Mouse (Mus musculus) NIH3T3 (cell line): ENCODE data around the gene Tmem160.

ENCODE experiments used
- DNase-seq: peaks from one replicate; pipeline ENCODE4 v3.0.0-alpha.2; 2012; ENCODE audit warnings: low read depth

Tmem160 gene

GRCm38 (mm10) chr7:16452587-16453073, at the start of gene Tmem160:
Gene Tmem160, plus strand, starts transcription at chr7:16452779.
- DNase-seq, result peak; percentile 94

DNA sequence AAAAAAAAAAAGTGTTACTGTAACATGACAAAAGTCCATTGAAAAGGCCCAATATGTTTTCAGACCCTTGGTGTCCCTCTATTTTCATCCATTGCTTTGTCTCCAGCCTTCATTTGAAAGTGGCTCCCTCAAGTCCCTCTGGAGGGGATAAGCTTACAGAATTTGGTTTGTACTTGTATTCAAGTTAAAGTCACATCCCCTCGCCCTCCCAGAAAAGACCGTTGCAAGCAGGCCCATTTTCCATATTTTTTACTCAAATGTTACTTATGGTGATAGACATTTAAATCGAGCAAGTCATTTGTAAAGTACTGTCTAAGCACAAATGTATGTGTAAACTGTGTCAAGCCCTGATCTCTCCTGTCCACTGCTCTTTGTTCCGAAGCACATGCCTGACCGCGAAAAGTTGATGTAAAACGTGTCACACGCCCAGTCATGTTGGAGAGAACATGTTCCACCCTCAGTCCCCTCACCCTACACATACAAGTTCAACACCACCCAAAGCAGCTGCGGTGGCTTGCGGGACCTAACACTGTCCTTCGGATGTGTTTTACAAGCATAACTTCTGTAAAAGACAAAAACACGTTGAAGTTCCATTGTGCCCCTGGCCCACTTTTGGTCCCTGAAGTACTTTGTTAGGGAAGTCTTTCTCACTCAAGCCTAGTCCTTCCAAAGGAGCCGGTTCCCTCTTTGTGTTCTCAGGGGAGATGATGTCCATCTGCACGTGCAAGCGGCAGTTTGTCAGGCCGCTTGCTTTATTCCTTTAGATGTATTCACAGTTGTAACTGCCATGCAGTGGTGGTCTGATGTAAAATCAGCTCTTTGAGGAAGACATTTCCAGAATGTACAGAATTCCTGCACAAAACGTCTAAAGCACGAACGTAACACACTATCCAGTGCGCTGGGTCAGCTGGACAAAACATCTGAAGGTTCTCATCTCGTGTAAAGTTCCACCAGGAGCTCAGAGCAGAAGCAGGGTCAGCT, 49.3 kb upstream of the Tmem160 start:
- DNase-seq, result peak; percentile 40

GRCm38 (mm10) chr7:16404315-16405072, 48.1 kb upstream of the Tmem160 start:
- DNase-seq, result peak; percentile 18

DNA sequence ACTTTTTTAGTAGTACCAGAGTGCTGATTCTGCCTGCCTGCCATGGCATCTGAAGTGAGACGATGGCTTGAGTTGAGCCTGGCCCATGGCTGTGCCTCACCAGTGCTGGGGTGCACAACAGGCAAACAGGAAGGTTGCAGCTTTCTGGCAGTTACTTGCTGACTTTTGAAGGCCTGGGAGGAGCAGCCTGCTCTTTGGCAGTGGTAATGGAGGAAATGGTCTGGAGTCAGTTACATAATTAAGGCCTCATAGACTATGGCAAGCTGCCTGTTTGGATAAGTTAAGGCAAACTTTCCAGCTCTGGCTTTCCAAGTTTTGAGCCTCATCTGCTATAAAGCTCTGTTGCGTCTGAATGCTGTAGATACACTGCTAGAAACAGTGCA, 47.5 kb upstream of the Tmem160 start:
- peak; percentile 83 for DNase-seq

GRCm38 (mm10) chr7:16405516-16406351, 46.8 kb upstream of the Tmem160 start:
- DNase-seq, result peak; percentile 93

- DNase-seq, result no peak
Measured at GRCm38 (mm10) chr7:16406978-16407377, 45.6 kb upstream of the Tmem160 start.

DNA sequence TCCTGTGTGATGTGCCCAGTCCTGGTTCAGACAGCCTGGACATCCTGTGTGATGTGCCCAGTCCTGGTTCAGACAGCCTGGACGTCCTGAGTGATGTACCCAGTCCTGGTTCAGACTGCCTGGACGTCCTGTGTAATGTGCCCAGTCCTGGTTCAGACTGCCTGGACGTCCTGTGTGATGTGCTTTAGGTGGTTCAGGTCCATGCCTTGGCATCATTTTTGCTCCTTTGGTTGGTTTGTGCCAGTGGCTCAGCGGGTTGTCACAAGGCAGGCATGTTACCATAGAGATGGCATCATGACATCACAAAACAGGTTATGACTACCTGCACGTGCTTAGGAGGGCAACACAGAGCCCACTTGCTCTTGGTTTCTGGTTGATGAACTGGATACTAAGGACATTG, 41.5 kb upstream of the Tmem160 start:
- DNase-seq, result no peak

DNA sequence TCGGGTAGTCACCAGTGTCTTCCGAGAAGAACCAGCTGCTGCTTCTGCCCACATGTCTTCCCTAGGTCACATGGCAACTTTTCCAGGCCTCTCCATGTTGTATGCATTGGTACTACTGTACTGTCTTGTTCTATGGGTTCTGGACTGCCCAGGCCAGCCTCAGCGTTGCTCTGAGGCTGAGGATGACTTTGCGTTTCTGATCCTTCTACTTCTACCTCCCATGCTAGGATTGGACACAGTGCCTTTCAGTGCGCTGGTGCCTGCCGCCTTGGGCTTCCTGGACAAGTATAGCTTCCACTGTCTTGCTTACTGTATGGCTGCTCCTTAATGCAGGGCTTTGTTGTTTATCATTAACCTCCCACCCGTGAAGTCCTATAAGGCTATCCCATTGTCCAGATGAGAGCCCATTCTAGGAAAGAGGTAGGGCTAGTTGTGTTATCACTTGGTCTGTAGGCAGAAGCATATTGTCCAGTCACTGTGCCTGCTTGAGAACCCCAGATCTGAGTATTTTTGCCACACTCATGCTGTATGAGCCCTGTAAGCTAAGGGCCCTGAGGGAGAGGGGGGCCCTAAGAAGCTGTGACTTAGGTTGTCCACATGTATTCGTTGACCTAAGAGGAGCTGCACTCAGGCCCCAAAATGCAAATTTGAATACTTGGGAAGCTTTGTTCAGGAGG, 40.2 kb upstream of the Tmem160 start:
- no peak for DNase-seq

DNA sequence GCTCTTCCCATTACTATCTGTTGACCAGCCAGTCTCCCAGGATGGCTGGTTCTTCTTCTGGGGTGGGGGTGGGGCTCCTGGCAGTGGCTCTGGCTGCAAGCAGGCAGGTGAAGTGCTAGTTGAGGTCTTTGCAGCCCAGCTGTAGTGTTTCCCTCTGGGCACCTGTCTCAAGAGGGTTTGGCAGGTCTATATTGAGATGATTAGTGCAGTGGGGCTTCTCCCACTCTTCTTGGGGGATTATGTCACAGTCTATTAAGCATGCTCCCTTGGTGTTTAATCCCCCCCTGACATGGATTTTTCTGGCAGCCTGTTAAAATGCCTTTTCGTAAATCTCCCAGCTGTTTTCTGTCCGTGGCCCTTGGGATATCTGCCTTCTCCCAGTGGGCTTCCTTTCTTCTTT, 39.6 kb upstream of the Tmem160 start:
- no peak for DNase-seq

GRCm38 (mm10) chr7:16415426-16415825, 37.2 kb upstream of the Tmem160 start:
- no peak for DNase-seq

- DNase-seq, result no peak
Measured at GRCm38 (mm10) chr7:16417141-16417771, 35.3 kb upstream of the Tmem160 start.

GRCm38 (mm10) chr7:16418713-16419112, 33.9 kb upstream of the Tmem160 start:
- DNase-seq, result peak; percentile 74

DNA sequence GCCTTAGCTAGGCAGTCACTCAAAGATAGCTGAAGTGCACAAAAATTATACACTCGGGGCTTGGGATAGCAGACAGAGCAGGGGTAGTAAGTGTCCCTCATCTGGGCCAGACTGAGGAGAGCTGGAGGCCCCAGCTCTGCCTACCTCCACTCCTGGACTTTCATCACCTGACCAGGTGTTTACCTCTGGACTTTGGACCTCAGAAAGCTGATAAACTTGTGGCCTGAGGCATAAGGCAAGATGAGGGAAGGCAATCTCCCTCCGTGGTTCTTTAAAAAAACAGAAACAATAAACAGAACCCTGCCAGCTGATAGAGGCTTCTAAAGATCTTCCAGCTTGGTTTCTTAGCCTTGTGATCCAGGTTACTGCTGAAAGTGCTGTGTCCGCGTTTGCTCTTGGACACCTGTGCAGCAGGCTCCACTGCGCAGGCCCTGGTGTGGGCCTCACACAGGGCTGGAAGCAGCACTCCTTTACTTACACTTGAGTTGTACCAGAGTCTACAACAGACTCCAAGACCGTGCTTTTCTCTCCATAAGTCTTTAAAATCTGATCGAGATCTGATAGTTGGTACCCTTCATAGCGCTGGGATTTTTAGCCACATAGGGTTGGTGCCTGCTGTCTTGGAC, 32.0 kb upstream of the Tmem160 start:
- DNase-seq, result no peak

GRCm38 (mm10) chr7:16422222-16422856, 30.2 kb upstream of the Tmem160 start:
- no peak for DNase-seq

DNA sequence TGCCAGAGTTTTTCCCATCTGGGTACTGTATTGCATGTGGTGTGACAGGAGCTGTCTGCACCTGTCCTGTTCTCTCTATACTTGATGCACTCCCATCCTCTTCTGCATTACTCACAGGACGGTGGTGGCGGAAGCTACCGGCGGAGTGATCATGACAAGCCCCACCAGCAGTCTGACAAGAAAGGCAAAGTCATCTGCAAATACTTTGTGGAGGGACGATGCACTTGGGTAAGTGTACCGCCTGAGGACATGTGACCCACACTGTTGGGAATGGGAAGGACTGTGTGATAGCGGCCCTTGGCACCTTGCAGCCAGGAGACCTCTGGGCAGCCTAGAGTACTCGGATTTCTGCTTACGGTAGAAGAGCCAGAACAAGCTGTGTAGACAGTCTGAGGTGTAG, 28.8 kb upstream of the Tmem160 start:
- no peak for DNase-seq

DNA sequence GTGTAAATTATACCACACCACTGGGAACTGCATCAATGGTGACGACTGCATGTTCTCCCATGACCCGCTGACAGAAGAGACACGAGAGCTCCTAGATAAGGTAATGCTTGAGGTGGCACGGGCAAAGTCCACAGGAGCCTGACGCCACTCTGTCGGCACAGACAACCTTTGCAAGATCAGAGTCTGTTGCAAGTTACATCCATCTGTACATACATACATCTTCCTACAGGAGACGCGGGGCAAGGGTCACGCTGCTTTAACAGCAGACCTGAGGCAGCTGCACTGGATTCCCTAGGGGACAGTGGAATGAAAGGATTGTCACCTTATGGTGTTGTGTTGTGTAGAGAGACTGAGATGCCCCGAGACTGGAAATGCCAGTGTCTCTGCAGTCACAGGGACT, 26.9 kb upstream of the Tmem160 start:
- no peak for DNase-seq

- DNase-seq, result peak; percentile 90
Measured at GRCm38 (mm10) chr7:16426129-16426729, 26.4 kb upstream of the Tmem160 start.

DNA sequence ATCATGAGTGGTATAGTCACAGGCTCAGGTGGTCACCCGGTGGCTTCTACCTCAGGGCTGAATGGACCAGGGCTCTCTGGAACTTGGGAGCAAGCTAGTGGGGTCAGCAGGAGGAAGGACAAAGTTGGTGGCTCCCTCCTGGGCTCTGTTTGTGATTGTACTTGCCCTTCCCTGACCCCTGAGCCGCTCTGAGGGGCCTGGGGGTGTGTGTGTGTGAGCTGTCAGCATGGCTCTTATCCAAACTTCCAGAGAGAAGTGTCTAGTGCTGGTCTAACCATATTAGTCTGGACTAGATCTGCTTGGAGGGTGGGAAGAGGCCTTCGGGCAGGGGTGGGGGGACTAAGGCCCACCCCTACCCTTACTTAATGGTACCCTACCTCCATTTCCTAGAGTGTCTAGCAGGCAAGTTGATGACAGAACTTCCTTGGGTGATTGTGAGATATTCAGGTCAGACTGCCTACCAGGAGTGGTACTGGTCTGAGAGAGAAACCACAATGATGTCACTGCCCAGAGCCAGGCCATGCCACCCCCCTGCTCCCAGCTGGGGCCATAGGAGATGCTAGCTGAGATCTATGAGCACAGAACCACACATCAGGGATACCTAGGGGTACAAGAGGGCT, 19.1 kb upstream of the Tmem160 start:
- no peak for DNase-seq

- DNase-seq, result no peak
Measured at GRCm38 (mm10) chr7:16435088-16435487, 17.5 kb upstream of the Tmem160 start.
